Mouse (Mus musculus): ENCODE measurements around the gene S100a3. TPM values are rescaled to one million over a fixed set of nuclear protein-coding genes. Genes with fewer than 3 reads are reported as not detected.

The S100a3 gene
- polyA plus RNA-seq, 1 experiment = 14.0 TPM

DNA sequence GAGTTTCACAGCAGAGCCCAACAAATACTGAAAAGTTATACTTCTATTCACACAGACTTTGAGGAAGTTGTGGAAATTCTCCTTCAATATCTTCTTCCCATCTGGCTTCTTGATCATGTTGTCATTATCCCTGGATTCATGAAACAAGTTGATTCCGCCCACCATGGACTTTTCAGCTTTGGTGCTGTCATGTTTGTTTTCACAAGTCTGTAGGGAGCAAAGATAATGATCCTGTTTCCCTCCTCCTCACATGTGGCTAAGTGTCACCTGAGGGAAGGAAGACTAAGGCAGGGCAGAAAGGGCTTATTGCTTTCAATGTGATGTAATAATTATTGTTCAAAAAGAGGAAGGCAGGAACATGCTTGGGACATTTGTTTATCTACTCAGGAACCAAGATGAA is 86.9 kb downstream of the S100a3 start:
- no peaks in the 10 kb centered on the region for H3K36me3 ChIP-seq (ENCODE audit: control insufficient read depth, insufficient read depth, low read length)
- 92% methylated on average over 1 of the region's 1 CpGs for WGBS
- DNase-seq = no peak

DNA sequence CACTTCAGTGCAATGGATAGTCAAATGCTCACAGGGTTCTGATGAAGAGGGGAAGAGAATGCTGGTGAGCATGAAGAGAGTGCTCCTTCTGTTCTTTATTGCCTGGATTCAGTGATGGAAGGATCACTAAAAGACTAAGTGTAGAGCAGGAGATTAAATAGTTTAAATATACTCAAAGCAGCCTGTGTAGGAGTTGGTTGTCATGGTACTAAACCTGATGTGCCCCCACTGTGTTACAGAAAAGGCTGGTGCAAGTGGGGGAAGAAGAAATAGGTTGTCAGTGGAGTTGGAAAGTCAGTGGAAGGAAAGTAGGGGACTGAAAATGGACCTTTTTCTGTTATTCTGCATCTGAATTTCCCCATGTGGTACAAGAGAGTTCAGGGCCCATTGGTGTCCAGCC is 88.6 kb downstream of the S100a3 start:
- no peak overlapping the region for H3K27ac ChIP-seq (ENCODE audit: control insufficient read depth, insufficient read depth, low read length)
- H3K36me3 ChIP-seq (ENCODE audit: control insufficient read depth, insufficient read depth, low read length) = no peaks in the 10 kb centered on the region
- H3K4me1 ChIP-seq (replicated peaks; ENCODE audit: control insufficient read depth, insufficient read depth, low read length) = no peaks in the 10 kb centered on the region
- TF ChIP-seq CTCF (IDR thresholded peaks at IDR 0.05; ENCODE audit: borderline replicate concordance, control insufficient read depth, extremely low read depth, insufficient read depth, low read length, poor library complexity) (no peak), POLR2A (IDR thresholded peaks at IDR 0.05; ENCODE audit: control insufficient read depth, extremely low read depth, insufficient read depth, low read length, poor library complexity) (no peak)
- no peak overlapping the region for H3K4me3 ChIP-seq (ENCODE audit: control insufficient read depth, insufficient read depth, low read length)
- DNase-seq = no peak
- H3K27me3 ChIP-seq (ENCODE audit: control insufficient read depth, insufficient read depth, low read length) = no peaks in the 10 kb centered on the region

More for the DNA sequence above, 86.9 kb downstream of the S100a3 start:
- Histone ChIP-seq H3K27ac (ENCODE audit: control insufficient read depth, insufficient read depth, low read length) (no peak overlapping the region), H3K4me1 (replicated peaks; ENCODE audit: control insufficient read depth, insufficient read depth, low read length) (no peaks in the 10 kb centered on the region; the same call in 1 of the 2 replicates), H3K27me3 (ENCODE audit: control insufficient read depth, insufficient read depth, low read length) (no peaks in the 10 kb centered on the region), H3K4me3 (ENCODE audit: control insufficient read depth, insufficient read depth, low read length) (no peak overlapping the region)
- TF ChIP-seq POLR2A (IDR thresholded peaks at IDR 0.05; ENCODE audit: control insufficient read depth, extremely low read depth, insufficient read depth, low read length, poor library complexity) (no peak), CTCF (IDR thresholded peaks at IDR 0.05; ENCODE audit: borderline replicate concordance, control insufficient read depth, extremely low read depth, insufficient read depth, low read length, poor library complexity) (no peak)

DNA sequence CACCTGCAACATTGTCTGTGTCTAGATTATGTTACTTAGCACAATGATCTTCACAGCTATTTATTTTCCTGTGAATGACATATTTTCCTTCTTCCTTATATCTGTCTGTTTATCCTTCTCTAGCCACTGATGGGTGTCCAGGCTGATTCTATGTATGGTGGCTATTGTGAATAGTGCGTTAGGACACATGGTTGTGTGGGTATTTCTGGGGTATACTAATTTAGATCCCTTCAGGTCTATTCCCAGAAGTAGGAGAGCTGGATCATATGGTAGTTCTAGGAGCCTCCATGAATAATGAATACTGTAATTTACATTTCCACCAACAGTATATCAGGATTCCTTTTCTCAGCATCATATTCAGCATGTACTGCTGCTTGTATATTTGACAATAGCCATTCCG is 89.5 kb downstream of the S100a3 start:
- no peak overlapping the region for H3K27ac ChIP-seq (ENCODE audit: control insufficient read depth, insufficient read depth, low read length)
- no peaks in the 10 kb centered on the region for H3K4me1 ChIP-seq (replicated peaks; ENCODE audit: control insufficient read depth, insufficient read depth, low read length)
- 97% methylated on average over 2 of the region's 2 CpGs for WGBS
- no peak overlapping the region for H3K4me3 ChIP-seq (ENCODE audit: control insufficient read depth, insufficient read depth, low read length)
- H3K27me3 ChIP-seq (ENCODE audit: control insufficient read depth, insufficient read depth, low read length) = no peaks in the 10 kb centered on the region
- no peaks in the 10 kb centered on the region for H3K36me3 ChIP-seq (ENCODE audit: control insufficient read depth, insufficient read depth, low read length)
- TF ChIP-seq POLR2A (IDR thresholded peaks at IDR 0.05; ENCODE audit: control insufficient read depth, extremely low read depth, insufficient read depth, low read length, poor library complexity) = no peak
- no peak for TF ChIP-seq CTCF (IDR thresholded peaks at IDR 0.05; ENCODE audit: borderline replicate concordance, control insufficient read depth, extremely low read depth, insufficient read depth, low read length, poor library complexity)
- no peak for DNase-seq

Other genes with a start within 250 kb of the S100a3 start
- 15.0 and 21.2 TPM in 2 replicates for gene Slc27a3, start 170.6 kb upstream of the S100a3 start, polyA plus RNA-seq (2012; rRNA removed)
- gene Ints3, start 127.0 kb upstream of the S100a3 start, polyA plus RNA-seq (2012; rRNA removed) = 46.2 and 47.4 TPM in 2 replicates
- gene Npr1, start 94.7 kb upstream of the S100a3 start, polyA plus RNA-seq (2012; rRNA removed) = 9.2 and 11.4 TPM in 2 replicates
- gene Ilf2, start 84.5 kb upstream of the S100a3 start, polyA plus RNA-seq (2012; rRNA removed) = 50.1 and 50.8 TPM in 2 replicates
- gene Snapin, start 69.5 kb upstream of the S100a3 start, polyA plus RNA-seq (2012; rRNA removed) = 20.8 and 27.8 TPM in 2 replicates
- 91.0 and 94.5 TPM in 2 replicates for gene Chtop, start 51.1 kb upstream of the S100a3 start, polyA plus RNA-seq (2012; rRNA removed)
- 54.7 and 122 TPM in 2 replicates for gene S100a1, start 46.2 kb upstream of the S100a3 start, polyA plus RNA-seq (2012; rRNA removed)
- 59.1 and 83.0 TPM in 2 replicates for gene S100a13, start 46.1 kb upstream of the S100a3 start, polyA plus RNA-seq (2012; rRNA removed)
- 8.7 and 11.3 TPM in 2 replicates for gene S100a14, start 33.7 kb upstream of the S100a3 start, polyA plus RNA-seq (2012; rRNA removed)
- gene S100a16, start 23.3 kb upstream of the S100a3 start, polyA plus RNA-seq (2012; rRNA removed) = 45.4 and 69.6 TPM in 2 replicates
- gene S100a2, start 29.7 kb downstream of the S100a3 start, polyA plus RNA-seq (2012; rRNA removed) = not detected in 2 replicates
- not detected in 2 replicates for gene Gm42674, start 41.3 kb downstream of the S100a3 start, polyA plus RNA-seq (2012; rRNA removed)
- gene S100a4, start 43.2 kb downstream of the S100a3 start, polyA plus RNA-seq (2012; rRNA removed) = 31.0 and 51.8 TPM in 2 replicates
- gene S100a5, start 47.9 kb downstream of the S100a3 start, polyA plus RNA-seq (2012; rRNA removed) = not detected in 2 replicates
- gene S100a6, start 52.3 kb downstream of the S100a3 start, polyA plus RNA-seq (2012; rRNA removed) = 62.7 and 96.8 TPM in 2 replicates
- 0.32 and 0.42 TPM in 2 replicates for gene S100a7a, start 93.4 kb downstream of the S100a3 start, polyA plus RNA-seq (2012; rRNA removed)
- 13.3 and 13.8 TPM in 2 replicates for gene S100a8, start 108.4 kb downstream of the S100a3 start, polyA plus RNA-seq (2012; rRNA removed)
- gene S100a9, start 135.1 kb downstream of the S100a3 start, polyA plus RNA-seq (2012; rRNA removed) = 13.6 and 14.4 TPM in 2 replicates
- gene Pglyrp4, start 166.3 kb downstream of the S100a3 start, polyA plus RNA-seq (2012; rRNA removed) = 1.1 and 1.6 TPM in 2 replicates
- gene Gm5849, start 217.3 kb downstream of the S100a3 start, polyA plus RNA-seq (2012; rRNA removed) = not detected in 2 replicates